Mouse (Mus musculus) lung, adult 2 months (tissue): ENCODE results near the gene Igsf8.

Source experiments
- CTCF ChIP-seq: fragments of 200-500 bp; IDR thresholded peaks from 2 replicates; pipeline ENCODE4 v1.5.1; 2011; ENCODE audit warnings: mild to moderate bottlenecking, low read length, control low read depth; ENCODE audit not compliant: insufficient read depth
- POLR2A ChIP-seq: fragments of 200-500 bp; IDR thresholded peaks from 2 replicates; pipeline ENCODE4 v1.6.1; 2011; ENCODE audit warnings: low read depth, mild to moderate bottlenecking, control low read depth, low read length, borderline replicate concordance; ENCODE audit errors: extremely low read depth

DNA sequence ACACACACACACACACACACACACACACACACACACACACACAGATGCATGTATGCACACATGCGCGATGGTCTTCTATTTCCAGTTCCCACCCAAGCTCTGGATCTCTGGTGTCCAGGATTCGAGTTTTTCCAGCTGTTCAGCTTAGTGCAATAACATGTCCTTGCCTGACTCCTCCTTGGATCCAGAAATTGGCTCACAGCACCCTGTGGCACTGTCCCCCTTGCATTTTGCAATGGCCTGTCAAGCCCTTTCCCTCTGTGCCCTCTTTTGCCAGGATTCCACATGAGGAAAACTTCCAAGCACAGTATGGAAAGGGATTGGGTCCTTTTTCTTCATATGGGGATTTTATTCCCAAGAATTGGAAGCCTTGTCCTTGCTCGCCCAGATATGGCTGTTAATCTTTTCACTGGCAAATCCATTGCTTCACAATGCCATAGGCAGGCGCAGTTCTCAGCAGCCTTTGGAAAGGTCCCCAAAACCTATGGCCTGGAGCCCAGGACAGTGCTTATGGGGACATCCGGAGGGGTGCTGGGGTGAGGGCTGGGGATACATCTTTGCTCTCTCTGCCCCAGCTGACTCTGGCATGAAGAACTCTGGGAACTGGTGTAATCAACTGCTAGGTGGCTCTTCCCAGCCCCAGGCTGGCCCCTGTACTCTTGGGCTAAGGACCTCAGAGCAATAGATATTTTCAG, 35.5 kb downstream of the Igsf8 start:
- TF ChIP-seq POLR2A (no peak), CTCF (no peak)
